ENCODE assay signal across 9 mouse cellular contexts in the genomic region with DNA sequence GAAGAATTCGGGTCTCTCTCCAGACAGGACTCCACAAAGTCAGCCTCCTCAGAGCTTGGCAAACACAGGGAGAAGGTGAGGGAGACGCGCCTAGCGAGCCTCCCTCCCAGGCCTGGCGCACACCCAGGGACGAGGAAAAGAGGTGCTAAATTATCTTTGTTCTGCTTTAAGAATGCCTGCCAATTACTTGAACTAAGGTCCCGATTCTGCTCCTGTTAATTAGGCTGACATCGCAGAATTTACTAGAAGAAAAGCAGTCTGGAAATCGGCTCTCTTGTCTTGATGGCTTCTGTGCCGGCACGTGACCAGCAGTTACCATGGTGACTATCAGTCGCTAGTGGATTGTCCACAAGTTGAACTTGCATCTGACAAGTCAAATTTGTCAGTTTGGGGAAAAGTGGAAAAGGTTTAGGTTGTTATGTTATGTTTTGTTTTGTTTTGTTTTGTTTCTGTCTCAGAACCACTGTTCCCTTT.
DNase-seq lines count a peak whose midpoint lies in the region; ATAC-seq and TF ChIP-seq lines count a peak whose summit lies in the region.
"Had no signal": no experiment of that assay in that cellular context is flagged by ENCODE, and none has a peak within 500 bp of the region (broad histone marks: within the 10 kb centered on the region; RNA-seq: fewer than 3 reads in every experiment).

No protein-coding gene starts in this region.

- WGBS in forebrain, embryonic 10.5 days: 35% methylated on average over 12 of the region's 12 CpGs
- WGBS in hindbrain, embryonic 15.5 days: 19% methylated on average over 12 of the region's 12 CpGs

- peaks cover 25% of the 10 kb centered on the region for H3K27me3 ChIP-seq in forebrain, embryonic 10.5 days (ENCODE audit: poor library complexity, severe bottlenecking)
- no peaks in the 10 kb centered on the region for H3K27me3 ChIP-seq in hindbrain, embryonic 15.5 days

- H3K4me2 ChIP-seq in hindbrain, embryonic 15.5 days: peak overlapping the region; percentile 40

- peak; percentile 73; the same call in 1 of the 2 replicates for ATAC-seq in hindbrain, embryonic 15.5 days (ENCODE audit: low FRiP score, low read depth)

- no peak for TF ChIP-seq CTCF in layer of hippocampus, adult 2 months (conservative IDR thresholded peaks at IDR 0.05)

- no peaks in the 10 kb centered on the region for H3K36me3 ChIP-seq in forebrain, embryonic 10.5 days (replicated peaks)
- H3K36me3 ChIP-seq in hindbrain, embryonic 15.5 days: no peaks in the 10 kb centered on the region

- intact Hi-C loops in gastrocnemius, postnatal 14 days (cut with DNase I; ENCODE audit: low total_unique reads): no loop called here
- intact Hi-C loops in gastrocnemius, postnatal 36 days (cut with DNase I): no loop called here

- peak; percentile 15 to 32 for DNase-seq in layer of hippocampus, adult 2 months (ENCODE audit: low spot score in 2 of 2)
- no peak for DNase-seq in layer of hippocampus, adult 9-11 months
- DNase-seq in adrenal gland, postnatal 10 days: peak; percentile 69
- DNase-seq in forebrain, embryonic 10.5 days (ENCODE audit: extremely low spot score, low spot score): peak; percentile 52
- peak; percentile 68 for DNase-seq in lung, postnatal 36 days
- DNase-seq in gastrocnemius, postnatal 14 days: no peak
- DNase-seq in gastrocnemius, postnatal 36 days: no peak

- peaks cover 59% of the 10 kb centered on the region for H3K4me1 ChIP-seq in forebrain, embryonic 10.5 days
- peaks cover 31% of the 10 kb centered on the region for H3K4me1 ChIP-seq in hindbrain, embryonic 15.5 days (replicated peaks)

- H3K4me3 ChIP-seq in layer of hippocampus, adult 2 months: peak overlapping the region; percentile 10; the same call in 1 of the 2 replicates
- H3K4me3 ChIP-seq in forebrain, embryonic 10.5 days: no peak overlapping the region
- H3K4me3 ChIP-seq in hindbrain, embryonic 15.5 days: 0 out of 2 replicates have a peak overlapping the region, but pooled peaks have one; percentile 11
- H3K4me3 ChIP-seq: megakaryocyte, embryonic 14.5 days had no signal

- no peak overlapping the region for H3K9ac ChIP-seq in hindbrain, embryonic 15.5 days

- no peaks in the 10 kb centered on the region for H3K9me3 ChIP-seq in forebrain, embryonic 10.5 days
- no peaks in the 10 kb centered on the region for H3K9me3 ChIP-seq in hindbrain, embryonic 15.5 days
- H3K9me3 ChIP-seq: megakaryocyte, embryonic 14.5 days had no signal

- no peak overlapping the region for H3K27ac ChIP-seq in layer of hippocampus, adult 2 months
- H3K27ac ChIP-seq in forebrain, embryonic 10.5 days: peak overlapping the region; percentile 77; the same call in 1 of the 2 replicates
- H3K27ac ChIP-seq in hindbrain, embryonic 15.5 days (replicated peaks): peak overlapping the region; percentile 64; the same call in 1 of the 2 replicates

Comparison
In these comparisons a context has a peak if more than half of its experiments do, and no peak if none do; other contexts are left out.
1. DNase-seq: peak in layer of hippocampus, adult 2 months (2 of 2), adrenal gland, postnatal 10 days (single experiment), forebrain, embryonic 10.5 days (single experiment) and lung, postnatal 36 days (single experiment); none in layer of hippocampus, adult 9-11 months (single experiment), gastrocnemius, postnatal 14 days (single experiment) and gastrocnemius, postnatal 36 days (0 of 2).